Mouse (Mus musculus) limb, embryonic 15.5 days (tissue): ENCODE measurements at regions not wholly inside any gene's neighbourhood (a gene's known extent, or its start where the extent isn't known, plus 50 kb on each side); places are given as distances from the start of the nearest gene placed in this dataset.
A peak's percentile ranks its signal among the peaks of the same experiment; 100 is the strongest.

Experiments
- ATAC-seq: fragments of 200-750 bp; cut with Nextera tagmentation; 2 replicates; pipeline ENCODE4 v1.8.0; 2017; ENCODE audit warnings: low read depth, moderate TSS enrichment; ENCODE audit not compliant: insufficient number of reproducible peaks, low FRiP score, low TSS enrichment
- H3K27ac ChIP-seq: fragments of 300-500 bp; sonication (generic); 2 replicates; pipeline ENCODE4 v1.5.1; 2015; ENCODE audit warnings: moderate library complexity, mild to moderate bottlenecking, inconsistent platforms
- H3K27me3 ChIP-seq: fragments of 300-500 bp; sonication (generic); 2 replicates; pipeline ENCODE4 v1.6.1; 2015; ENCODE audit warnings: inconsistent platforms
- H3K36me3 ChIP-seq: fragments of 300-500 bp; sonication (generic); 2 replicates; pipeline ENCODE4 v1.6.1; 2015; ENCODE audit warnings: inconsistent platforms
- H3K4me1 ChIP-seq: fragments of 300-500 bp; sonication (generic); 2 replicates; pipeline ENCODE4 v1.6.1; 2015; ENCODE audit warnings: inconsistent platforms
- H3K4me2 ChIP-seq: fragments of 300-500 bp; sonication (generic); 2 replicates; pipeline ENCODE4 v1.6.1; 2015; ENCODE audit warnings: mild to moderate bottlenecking, inconsistent platforms
- H3K4me3 ChIP-seq: fragments of 300-500 bp; sonication (generic); 2 replicates; pipeline ENCODE4 v1.5.1; 2015; ENCODE audit warnings: mild to moderate bottlenecking, inconsistent platforms
- H3K9ac ChIP-seq: fragments of 300-500 bp; sonication (generic); 2 replicates; pipeline ENCODE4 v1.6.1; 2015; ENCODE audit warnings: inconsistent platforms
- H3K9me3 ChIP-seq: fragments of 300-500 bp; sonication (generic); 2 replicates; pipeline ENCODE4 v1.6.1; 2016; ENCODE audit warnings: inconsistent platforms
- WGBS: fragments of 180-500 bp; shearing (Covaris S2); methylation state at CpG from one replicate; pipeline ENCODE4 v1.1.7; 2015; 5-methylcytosine and 5-hydroxymethylcytosine counted together

- no peak overlapping the region for H3K27ac ChIP-seq
- peak overlapping the region; percentile 42 for H3K4me3 ChIP-seq
- 30% methylated on average over 17 of the region's 17 CpGs for WGBS
- H3K9me3 ChIP-seq: no peaks in the 10 kb centered on the region
- peak overlapping the region; percentile 54 for H3K4me2 ChIP-seq
- peaks cover 33% of the 10 kb centered on the region for H3K27me3 ChIP-seq
- peaks cover 14% of the 10 kb centered on the region; the same call in 1 of the 2 replicates for H3K4me1 ChIP-seq
- no peak overlapping the region for H3K9ac ChIP-seq
- no peak for ATAC-seq
- no peaks in the 10 kb centered on the region for H3K36me3 ChIP-seq
Observed at GRCm38 (mm10) chr9:46388677-46389676, 69.2 kb upstream of the 4931429L15Rik start.

DNA sequence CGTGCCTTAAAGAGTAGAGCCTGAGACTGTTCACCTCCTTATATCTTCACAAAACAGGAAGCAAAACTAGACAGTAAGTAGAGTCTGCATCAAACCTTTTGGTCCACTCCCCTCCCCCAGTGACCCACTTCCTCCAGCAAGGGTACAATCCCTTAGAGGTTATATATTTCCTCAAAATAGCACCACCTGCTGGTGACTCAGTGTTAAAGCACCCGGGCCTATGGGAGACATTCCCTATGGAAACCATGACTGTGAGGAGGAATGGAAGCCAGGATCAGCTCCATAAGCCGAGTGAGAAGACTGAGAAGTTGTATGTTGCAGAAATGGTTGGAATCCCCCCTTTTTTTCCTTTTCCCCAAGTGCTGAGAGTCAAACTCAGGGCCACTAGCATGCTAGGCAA is 66.5 kb upstream of the 4931429L15Rik start:
- ATAC-seq: no peak
- no peak overlapping the region for H3K9ac ChIP-seq
- no peak overlapping the region for H3K4me2 ChIP-seq
- H3K4me1 ChIP-seq: peaks cover 8% of the 10 kb centered on the region; the same call in 1 of the 2 replicates
- H3K36me3 ChIP-seq: no peaks in the 10 kb centered on the region
- WGBS: 92% methylated on average over 3 of the region's 3 CpGs
- H3K27ac ChIP-seq: no peak overlapping the region
- H3K9me3 ChIP-seq: no peaks in the 10 kb centered on the region
- no peak overlapping the region for H3K4me3 ChIP-seq
- peaks cover 12% of the 10 kb centered on the region for H3K27me3 ChIP-seq

DNA sequence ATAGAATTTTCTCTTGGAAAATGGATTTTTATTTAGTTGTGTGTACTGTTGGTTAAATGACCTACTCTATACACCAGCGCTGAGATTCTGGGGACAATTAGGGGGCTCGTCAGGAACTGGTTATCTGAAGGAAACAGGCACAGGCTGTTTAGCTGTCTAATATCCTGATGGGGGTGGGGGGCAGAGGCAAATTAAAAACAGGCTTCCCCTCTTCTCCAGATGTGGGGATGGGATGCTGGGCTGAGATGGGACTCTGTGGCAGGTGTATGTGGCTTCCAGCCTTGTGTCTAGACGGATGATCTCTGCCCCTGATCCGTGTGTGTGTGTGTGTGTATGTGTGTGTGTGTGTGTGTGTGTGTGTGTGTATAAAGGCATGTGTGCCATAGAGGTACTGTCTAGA is 61.6 kb upstream of the 4931429L15Rik start:
- no peak overlapping the region for H3K27ac ChIP-seq

GRCm38 (mm10) chr9:46379453-46379852 is 59.7 kb upstream of the 4931429L15Rik start:
- no peaks in the 10 kb centered on the region for H3K36me3 ChIP-seq
- no peak overlapping the region for H3K27ac ChIP-seq
- H3K27me3 ChIP-seq: no peaks in the 10 kb centered on the region
- H3K9ac ChIP-seq: no peak overlapping the region
- 59% methylated on average over 11 of the region's 11 CpGs for WGBS
- no peak overlapping the region for H3K4me2 ChIP-seq
- H3K4me1 ChIP-seq: peaks cover 7% of the 10 kb centered on the region; the same call in 1 of the 2 replicates
- no peak overlapping the region for H3K4me3 ChIP-seq
- ATAC-seq: no peak
- H3K9me3 ChIP-seq: no peaks in the 10 kb centered on the region

More for the DNA sequence above, 61.6 kb upstream of the 4931429L15Rik start:
- H3K4me3 ChIP-seq: no peak overlapping the region
- no peak for ATAC-seq
- H3K4me1 ChIP-seq: peaks cover 7% of the 10 kb centered on the region; the same call in 1 of the 2 replicates
- no peaks in the 10 kb centered on the region for H3K36me3 ChIP-seq
- WGBS: 25% methylated on average over 4 of the region's 4 CpGs
- no peak overlapping the region for H3K4me2 ChIP-seq
- no peaks in the 10 kb centered on the region for H3K27me3 ChIP-seq
- H3K9me3 ChIP-seq: no peaks in the 10 kb centered on the region
- no peak overlapping the region for H3K9ac ChIP-seq

GRCm38 (mm10) chr9:46378339-46378738 is 58.6 kb upstream of the 4931429L15Rik start:
- H3K9ac ChIP-seq: no peak overlapping the region
- WGBS: 87% methylated on average over 3 of the region's 3 CpGs
- H3K4me2 ChIP-seq: no peak overlapping the region
- no peaks in the 10 kb centered on the region for H3K27me3 ChIP-seq
- ATAC-seq: no peak
- no peaks in the 10 kb centered on the region for H3K9me3 ChIP-seq
- H3K36me3 ChIP-seq: no peaks in the 10 kb centered on the region
- no peak overlapping the region for H3K27ac ChIP-seq
- H3K4me1 ChIP-seq: peaks cover 7% of the 10 kb centered on the region; the same call in 1 of the 2 replicates
- no peak overlapping the region for H3K4me3 ChIP-seq
